Mouse (Mus musculus) cortical plate, adult 2 months (tissue): Measurements from ENCODE around the gene Slamf6. TPM values are rescaled to one million over a fixed set of nuclear protein-coding genes. Genes with fewer than 3 reads are reported as not detected.

Experiments used
- H3K27ac ChIP-seq: fragments of 200-500 bp; 2 replicates; pipeline ENCODE4 v1.5.1; 2012; ENCODE audit warnings: low read length, control low read depth, inconsistent platforms; ENCODE audit not compliant: insufficient read depth
- H3K4me1 ChIP-seq: fragments of 200-500 bp; 2 replicates; pipeline ENCODE4 v1.6.1; 2011; ENCODE audit warnings: low read length; ENCODE audit not compliant: control insufficient read depth, insufficient read depth
- H3K4me3 ChIP-seq: fragments of 200-500 bp; 2 replicates; pipeline ENCODE4 v1.5.1; 2011; ENCODE audit warnings: mild to moderate bottlenecking, low read length, control low read depth; ENCODE audit not compliant: insufficient read depth
- CTCF ChIP-seq: fragments of 200-500 bp; IDR thresholded peaks from 2 replicates; pipeline ENCODE4 v1.5.1; 2011; ENCODE audit warnings: mild to moderate bottlenecking, control low read depth, low read length; ENCODE audit not compliant: insufficient read depth; ENCODE audit errors: extremely low read depth
- POLR2A ChIP-seq: fragments of 200-500 bp; IDR thresholded peaks from 2 replicates; pipeline ENCODE4 v1.6.1; 2011; ENCODE audit warnings: mild to moderate bottlenecking, low read length, control low read depth; ENCODE audit not compliant: insufficient read depth; ENCODE audit errors: extremely low read depth
- polyA plus RNA-seq: library from polyadenylated mRNA; depleted of rRNA; stranded (reverse); fragments of >200 nt; gene quantifications from 2 replicates; pipeline ENCODE4 v1.2.3, GENCODE M21; 2012; rRNA removed

Gene Slamf6
- polyA plus RNA-seq, 1 experiment = 0.21 TPM

DNA sequence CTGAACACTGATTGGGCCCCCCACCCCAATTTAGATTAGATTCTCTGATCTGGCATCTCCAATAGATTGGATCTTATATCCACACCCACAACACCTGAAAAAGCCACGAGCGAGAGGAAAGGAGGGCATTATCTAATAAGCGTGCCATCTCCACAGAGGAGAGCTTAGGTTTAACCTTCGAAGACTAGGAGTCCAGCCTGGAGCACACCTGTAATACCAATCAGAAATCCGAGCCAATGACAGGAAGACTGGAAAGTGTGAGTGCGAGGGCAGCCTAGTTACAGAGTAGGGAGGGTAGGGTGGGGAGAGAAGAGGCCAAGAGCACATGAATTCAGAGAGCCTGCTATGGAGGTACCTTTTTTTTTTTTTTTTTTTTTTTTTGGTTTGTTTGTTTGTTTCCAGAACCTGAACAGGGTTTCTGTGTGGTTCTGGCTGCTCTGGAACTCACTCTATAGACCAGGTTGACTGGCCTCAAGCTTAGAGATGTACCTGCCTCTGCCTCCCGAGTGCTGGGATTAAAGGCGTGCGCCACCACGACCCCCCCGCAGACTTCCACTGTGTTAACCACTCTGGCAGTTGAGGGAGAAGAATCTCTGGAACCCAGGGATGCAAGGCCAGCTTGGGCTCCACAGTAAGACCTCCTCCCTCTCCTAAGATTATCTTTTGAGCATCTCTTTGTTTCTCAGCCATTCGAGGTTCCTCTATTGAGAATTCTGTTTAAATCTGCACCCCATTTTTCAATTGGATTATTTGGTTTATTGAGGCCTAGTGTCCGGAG, 81.7 kb downstream of the Slamf6 start:
- TF ChIP-seq POLR2A (no peak), CTCF (no peak)
- no peak overlapping the region for H3K4me3 ChIP-seq
- no peaks in the 10 kb centered on the region; the same call in 1 of the 2 replicates for H3K4me1 ChIP-seq

DNA sequence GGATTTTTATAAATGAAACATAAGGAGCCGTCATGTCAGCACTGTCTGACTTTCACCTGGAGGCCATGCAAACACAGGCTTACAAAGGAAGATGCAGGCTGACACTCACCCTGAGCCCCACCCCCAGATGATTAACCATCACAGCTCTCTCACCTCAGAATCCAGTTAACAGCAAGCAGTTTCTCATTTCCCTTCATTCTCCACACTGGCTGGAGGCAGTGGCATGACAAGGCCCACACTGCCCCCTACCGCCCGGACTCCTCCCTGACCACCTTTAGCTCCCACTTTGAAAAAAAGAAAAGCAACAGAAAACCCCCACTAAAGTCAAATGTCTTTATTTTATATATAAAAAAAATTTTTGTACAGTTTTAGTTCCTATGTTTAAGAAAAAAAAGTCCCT, 83.3 kb downstream of the Slamf6 start:
- TF ChIP-seq POLR2A = no peak
- TF ChIP-seq CTCF = peak; percentile 66
- no peak overlapping the region for H3K4me3 ChIP-seq

More for the DNA sequence above, 81.7 kb downstream of the Slamf6 start:
- no peak overlapping the region for H3K27ac ChIP-seq

DNA sequence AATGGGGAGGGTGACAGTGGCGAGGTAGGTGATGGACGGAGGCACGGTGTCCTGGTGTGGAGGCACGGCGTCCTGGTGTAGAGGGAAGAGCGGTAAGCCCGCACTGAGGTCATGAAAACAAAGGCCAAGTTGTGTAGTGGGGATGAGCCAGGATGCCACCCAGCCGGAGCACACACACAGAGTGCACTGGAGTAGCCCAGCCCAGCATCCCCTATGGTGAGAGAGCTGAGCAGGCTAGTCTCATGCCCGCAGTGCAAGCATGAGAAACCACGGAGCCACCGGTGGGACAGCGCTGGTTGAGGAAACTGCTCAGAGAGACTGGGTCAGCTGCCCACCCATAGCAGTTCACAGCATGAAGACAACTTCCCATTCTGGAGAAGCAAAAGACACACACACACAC, 84.3 kb downstream of the Slamf6 start:
- H3K4me1 ChIP-seq = no peaks in the 10 kb centered on the region; the same call in 1 of the 2 replicates
- no peak overlapping the region for H3K4me3 ChIP-seq
- TF ChIP-seq CTCF (no peak), POLR2A (no peak)
- no peak overlapping the region for H3K27ac ChIP-seq

More for the DNA sequence above, 83.3 kb downstream of the Slamf6 start:
- Histone ChIP-seq H3K4me1 (no peaks in the 10 kb centered on the region; the same call in 1 of the 2 replicates), H3K27ac (no peak overlapping the region)

Other genes starting within 250 kb of the Slamf6 start
- gene Cd48, start 235.5 kb upstream of the Slamf6 start, polyA plus RNA-seq = 1.6 and 1.8 TPM in 2 replicates
- 0.21 and 0.23 TPM in 2 replicates for gene Slamf1, start 150.4 kb upstream of the Slamf6 start, polyA plus RNA-seq
- gene Cd84, start 77.8 kb upstream of the Slamf6 start, polyA plus RNA-seq = 2.4 and 2.7 TPM in 2 replicates
- gene Gm10521, start 21.9 kb upstream of the Slamf6 start, polyA plus RNA-seq = 0.15 and 0.19 TPM in 2 replicates
- 7.5 and 8.7 TPM in 2 replicates for gene Vangl2, start 110.9 kb downstream of the Slamf6 start, polyA plus RNA-seq
- gene Nhlh1, start 140.1 kb downstream of the Slamf6 start, polyA plus RNA-seq = 0.52 and 0.57 TPM in 2 replicates
- gene Copa, start 165.0 kb downstream of the Slamf6 start, polyA plus RNA-seq = 104 and 105 TPM in 2 replicates
- 89.5 and 90.6 TPM in 2 replicates for gene Ncstn, start 165.3 kb downstream of the Slamf6 start, polyA plus RNA-seq
- 85.8 and 87.6 TPM in 2 replicates for gene Pex19, start 209.2 kb downstream of the Slamf6 start, polyA plus RNA-seq
- 99.6 and 106 TPM in 2 replicates for gene Dcaf8, start 230.6 kb downstream of the Slamf6 start, polyA plus RNA-seq